Mouse (Mus musculus) activated CD4-positive, CD25-positive, alpha-beta regulatory T cell (primary cell): ENCODE data around the gene Rpl9. TPM values are rescaled to one million over a fixed set of nuclear protein-coding genes. Genes with fewer than 3 reads are reported as not detected.

Source experiments
- polyA plus RNA-seq, 2 experiments: library from polyadenylated mRNA; unstranded; fragments of 100-300 nt; shearing (Covaris generic); gene quantifications; one replicate each; pipeline ENCODE4 v1.2.1; 2017

The Rpl9 gene
- 1,000 to 10,000 TPM in 1 of 2 experiments, 100 to 1,000 TPM in 1; 778 to 1,266 TPM for polyA plus RNA-seq

GRCm38 (mm10) chr5:65390648-65391644 lies at the start of gene Rpl9, which contains the start of gene Lias:
Gene Rpl9, minus strand, starts transcription at chr5:65391444.
Gene Lias, plus strand, starts transcription at chr5:65391497.

GRCm38 (mm10) chr5:65435806-65436561 lies 44.7 kb upstream of the Rpl9 start, which contains the start of gene Ugdh:
Gene Ugdh, minus strand, starts transcription at chr5:65435949.

GRCm38 (mm10) chr5:65348168-65348567 lies 43.1 kb downstream of the Rpl9 start, which contains the start of gene Klb:
Gene Klb, plus strand, starts transcription at chr5:65348314.

Other genes with a start within 250 kb of the Rpl9 start
- gene Wdr19, start 191.7 kb downstream of the Rpl9 start, polyA plus RNA-seq, result 1 to 10 TPM; 3.8 to 5.0 TPM
- 10 to 100 TPM; 40.7 to 49.0 TPM for gene Rfc1, start 55.8 kb downstream of the Rpl9 start, polyA plus RNA-seq
- under 1 TPM in 1 of 2 experiments, not detected in 1; 0.23 TPM for gene Klb, start 43.1 kb downstream of the Rpl9 start, polyA plus RNA-seq
- 10 to 100 TPM; 44.5 to 59.6 TPM for gene Lias, start 53 bp upstream of the Rpl9 start, polyA plus RNA-seq
- gene Ugdh, start 44.5 kb upstream of the Rpl9 start, polyA plus RNA-seq, result 10 to 100 TPM; 48.0 to 50.2 TPM
- 1 to 10 TPM; 1.6 to 2.3 TPM for gene Gm43552, start 101.4 kb upstream of the Rpl9 start, polyA plus RNA-seq
- 100 to 1,000 TPM; 144 to 177 TPM for gene Smim14, start 145.7 kb upstream of the Rpl9 start, polyA plus RNA-seq
- gene Ube2k, start 145.8 kb upstream of the Rpl9 start, polyA plus RNA-seq, result 100 to 1,000 TPM; 119 to 129 TPM